8 mouse cellular contexts compared by ENCODE assay signal in genomic region chr17:34128944-34129791, GRCm38 (mm10). TPM values are rescaled to one million over a fixed set of nuclear protein-coding genes. Genes with fewer than 3 reads are reported as not detected.
A peak's percentile ranks its signal among the peaks of the same experiment; 100 is the strongest.
DNase-seq lines count a peak whose midpoint lies in the region; ATAC-seq and TF ChIP-seq lines count a peak whose summit lies in the region.

No protein-coding gene starts in this region.

- H3K27ac ChIP-seq in left cerebral cortex, adult 2 months = peak overlapping the region; percentile 80
- H3K27ac ChIP-seq in embryonic facial prominence, embryonic 15.5 days (replicated peaks) = no peak overlapping the region
- no peak overlapping the region; the same call in 1 of the 2 replicates for H3K27ac ChIP-seq in limb, embryonic 13.5 days
- H3K27ac ChIP-seq in stomach, embryonic 14.5 days (ENCODE audit: low read length) = peak overlapping the region; percentile 16; the same call in 1 of the 2 replicates

- no peaks in the 10 kb centered on the region for H3K36me3 ChIP-seq in embryonic facial prominence, embryonic 15.5 days
- peaks cover 9% of the 10 kb centered on the region for H3K36me3 ChIP-seq in limb, embryonic 13.5 days
- no peaks in the 10 kb centered on the region for H3K36me3 ChIP-seq in stomach, embryonic 14.5 days (ENCODE audit: control insufficient read depth, insufficient read depth, low read length)

- peak; percentile 7; the same call in 1 of the 2 replicates for TF ChIP-seq CTCF in left cerebral cortex, adult 2 months (IDR thresholded peaks at IDR 0.05)

- ATAC-seq in embryonic facial prominence, embryonic 15.5 days (ENCODE audit: insufficient number of reproducible peaks, low FRiP score, low TSS enrichment, low read depth) = no peak
- ATAC-seq in limb, embryonic 13.5 days (ENCODE audit: low FRiP score, low read depth) = no peak
- no peak for ATAC-seq in stomach, embryonic 14.5 days (ENCODE audit: insufficient number of reproducible peaks, insufficient read depth, low FRiP score, low read depth)

- H3K4me1 ChIP-seq in embryonic facial prominence, embryonic 15.5 days = peaks cover 40% of the 10 kb centered on the region
- peaks cover 45% of the 10 kb centered on the region for H3K4me1 ChIP-seq in limb, embryonic 13.5 days
- peaks cover 13% of the 10 kb centered on the region for H3K4me1 ChIP-seq in stomach, embryonic 14.5 days (ENCODE audit: control insufficient read depth, insufficient read depth, low read length)

- no peak overlapping the region; the same call in 1 of the 2 replicates for H3K9ac ChIP-seq in embryonic facial prominence, embryonic 15.5 days
- peak overlapping the region; percentile 54 for H3K9ac ChIP-seq in limb, embryonic 13.5 days
- H3K9ac ChIP-seq in stomach, embryonic 14.5 days (replicated peaks; ENCODE audit: low read depth, low read length) = no peak overlapping the region

- intact Hi-C loops in left cerebral cortex, adult 2 months (cut with DNase I) = loop anchor here (10.0 kb wide), 1 partner anchor 766 kb away; the partner anchor contains the start of genes C2 and Ehmt2

- peak overlapping the region; percentile 32 for H3K4me2 ChIP-seq in embryonic facial prominence, embryonic 15.5 days (replicated peaks)
- peak overlapping the region; percentile 52 for H3K4me2 ChIP-seq in limb, embryonic 13.5 days (replicated peaks)
- H3K4me2 ChIP-seq in stomach, embryonic 14.5 days (replicated peaks; ENCODE audit: low read depth, low read length) = peak overlapping the region; percentile 13; the same call in 1 of the 2 replicates

- no peaks in the 10 kb centered on the region for H3K9me3 ChIP-seq in embryonic facial prominence, embryonic 15.5 days (replicated peaks)
- H3K9me3 ChIP-seq in limb, embryonic 13.5 days = no peaks in the 10 kb centered on the region
- no peaks in the 10 kb centered on the region for H3K9me3 ChIP-seq in stomach, embryonic 14.5 days (ENCODE audit: control insufficient read depth, low read depth, low read length)

- peak overlapping the region; percentile 11; the same call in 1 of the 2 replicates for H3K4me3 ChIP-seq in left cerebral cortex, adult 2 months
- peak overlapping the region; percentile 13; the same call in 1 of the 2 replicates for H3K4me3 ChIP-seq in embryonic facial prominence, embryonic 15.5 days (replicated peaks)
- H3K4me3 ChIP-seq in limb, embryonic 13.5 days = peak overlapping the region; percentile 18
- 0 out of 2 replicates have a peak overlapping the region, but pooled peaks have one; percentile 4 for H3K4me3 ChIP-seq in stomach, embryonic 14.5 days (ENCODE audit: low read depth, low read length)

- 15% methylated on average over 18 of the region's 18 CpGs for WGBS in embryonic facial prominence, embryonic 15.5 days
- WGBS in limb, embryonic 13.5 days = 15% methylated on average over 18 of the region's 18 CpGs
- WGBS in stomach, embryonic 14.5 days = 17% methylated on average over 18 of the region's 18 CpGs

- no peak for DNase-seq in left cerebral cortex, adult 2 months (ENCODE audit: extremely low spot score in 1 of 2, low spot score in 2 of 2)
- no peak for DNase-seq in left cerebral cortex, adult 8-10 months (ENCODE audit: low spot score in 2 of 2)
- DNase-seq in adrenal gland, postnatal 10 days = no peak
- DNase-seq in layer of hippocampus, postnatal 10 days (ENCODE audit: low spot score in 2 of 2) = no peak
- DNase-seq in frontal cortex, postnatal 36 days (ENCODE audit: low spot score in 2 of 2) = no peak

- no peaks in the 10 kb centered on the region for H3K27me3 ChIP-seq in embryonic facial prominence, embryonic 15.5 days
- no peaks in the 10 kb centered on the region for H3K27me3 ChIP-seq in limb, embryonic 13.5 days
- no peaks in the 10 kb centered on the region for H3K27me3 ChIP-seq in stomach, embryonic 14.5 days (ENCODE audit: control insufficient read depth, insufficient read depth, low read length)

RNA-seq across cellular contexts. Expression of gene Brd2, which starts 6.7 kb away (rescaled TPM):
- 100 to 1,000 TPM; 177 to 179 TPM for total RNA-seq in left cerebral cortex, adult 2 months (2021)
- 100 to 1,000 TPM; 181 to 210 (median 190) TPM for total RNA-seq in left cerebral cortex, adult 8-10 months (2022)
- 118 and 122 TPM in 2 replicates for polyA plus RNA-seq in embryonic facial prominence, embryonic 15.5 days (2015; fragmentation: Nextera tagmentation; extraction: Ambion mirVana)
- polyA plus RNA-seq in limb, embryonic 13.5 days (2015; fragmentation: Nextera tagmentation; extraction: Ambion mirVana) = 132 and 133 TPM in 2 replicates
- polyA plus RNA-seq in stomach, embryonic 14.5 days (2014; fragmentation: Nextera tagmentation; extraction: Ambion mirVana) = 150 and 152 TPM in 2 replicates
- 100 to 1,000 TPM; 170 to 181 TPM for total RNA-seq in adrenal gland, postnatal 10 days (2021)
- 100 to 1,000 TPM; 252 to 263 TPM for total RNA-seq in layer of hippocampus, postnatal 10 days (2021)

RNA-seq across cellular contexts. Expression of gene H2-DMa, which starts 9.8 kb away (rescaled TPM):
- total RNA-seq in left cerebral cortex, adult 2 months (2021) = 10 to 100 TPM; 23.3 to 28.2 TPM
- total RNA-seq in left cerebral cortex, adult 8-10 months (2022) = 10 to 100 TPM; 20.7 to 35.3 (median 30.7) TPM
- polyA plus RNA-seq in embryonic facial prominence, embryonic 15.5 days (2015; fragmentation: Nextera tagmentation; extraction: Ambion mirVana) = 14.0 and 15.3 TPM in 2 replicates
- 14.2 and 15.6 TPM in 2 replicates for polyA plus RNA-seq in limb, embryonic 13.5 days (2015; fragmentation: Nextera tagmentation; extraction: Ambion mirVana)
- polyA plus RNA-seq in stomach, embryonic 14.5 days (2014; fragmentation: Nextera tagmentation; extraction: Ambion mirVana) = 11.9 and 15.1 TPM in 2 replicates
- 10 to 100 TPM in 1 of 2 experiments, 1 to 10 TPM in 1; 8.9 to 15.2 TPM for total RNA-seq in adrenal gland, postnatal 10 days (2021)
- 10 to 100 TPM; 34.4 to 38.6 TPM for total RNA-seq in layer of hippocampus, postnatal 10 days (2021)

RNA-seq across cellular contexts. Expression of gene H2-DMb2, which starts 13.9 kb away (rescaled TPM):
- under 1 TPM; 0.56 to 0.59 TPM for total RNA-seq in left cerebral cortex, adult 2 months (2021)
- total RNA-seq in left cerebral cortex, adult 8-10 months (2022) = 1 to 10 TPM in 3 of 4 experiments, under 1 TPM in 1; 0.84 to 3.5 (median 2.0) TPM
- 0.61 and 0.93 TPM in 2 replicates for polyA plus RNA-seq in embryonic facial prominence, embryonic 15.5 days (2015; fragmentation: Nextera tagmentation; extraction: Ambion mirVana)
- 0.15 and 0.38 TPM in 2 replicates for polyA plus RNA-seq in limb, embryonic 13.5 days (2015; fragmentation: Nextera tagmentation; extraction: Ambion mirVana)
- polyA plus RNA-seq in stomach, embryonic 14.5 days (2014; fragmentation: Nextera tagmentation; extraction: Ambion mirVana) = 0.35 and 0.38 TPM in 2 replicates
- total RNA-seq in adrenal gland, postnatal 10 days (2021) = 1 to 10 TPM; 4.5 to 4.8 TPM
- total RNA-seq in layer of hippocampus, postnatal 10 days (2021) = not detected

RNA-seq across cellular contexts. Expression of gene H2-DMb1, which starts 23.7 kb away (rescaled TPM):
- total RNA-seq in left cerebral cortex, adult 2 months (2021) = 1 to 10 TPM; 1.1 to 1.7 TPM
- total RNA-seq in left cerebral cortex, adult 8-10 months (2022) = 1 to 10 TPM; 2.2 to 7.1 (median 3.5) TPM
- polyA plus RNA-seq in embryonic facial prominence, embryonic 15.5 days (2015; fragmentation: Nextera tagmentation; extraction: Ambion mirVana) = 3.2 and 3.8 TPM in 2 replicates
- 1.5 and 1.7 TPM in 2 replicates for polyA plus RNA-seq in limb, embryonic 13.5 days (2015; fragmentation: Nextera tagmentation; extraction: Ambion mirVana)
- polyA plus RNA-seq in stomach, embryonic 14.5 days (2014; fragmentation: Nextera tagmentation; extraction: Ambion mirVana) = 1.4 and 1.6 TPM in 2 replicates
- 1 to 10 TPM; 3.6 to 5.8 TPM for total RNA-seq in adrenal gland, postnatal 10 days (2021)
- under 1 TPM; 0.69 to 0.91 TPM for total RNA-seq in layer of hippocampus, postnatal 10 days (2021)

RNA-seq across cellular contexts. Expression of gene H2-Oa, which starts 37.0 kb away (rescaled TPM):
- under 1 TPM in 1 of 2 experiments, not detected in 1; 0.47 TPM for total RNA-seq in left cerebral cortex, adult 2 months (2021)
- total RNA-seq in left cerebral cortex, adult 8-10 months (2022) = 1 to 10 TPM in 2 of 4 experiments, under 1 TPM in 1, not detected in 1; 0.44 to 2.2 (median 1.7) TPM
- 0.54 and 0.89 TPM in 2 replicates for polyA plus RNA-seq in embryonic facial prominence, embryonic 15.5 days (2015; fragmentation: Nextera tagmentation; extraction: Ambion mirVana)
- polyA plus RNA-seq in limb, embryonic 13.5 days (2015; fragmentation: Nextera tagmentation; extraction: Ambion mirVana) = 0.55 and 0.65 TPM in 2 replicates
- 0.65 and 1.1 TPM in 2 replicates for polyA plus RNA-seq in stomach, embryonic 14.5 days (2014; fragmentation: Nextera tagmentation; extraction: Ambion mirVana)
- total RNA-seq in adrenal gland, postnatal 10 days (2021) = 1 to 10 TPM; 1.4 to 1.5 TPM
- under 1 TPM in 1 of 2 experiments, not detected in 1; 0.34 TPM for total RNA-seq in layer of hippocampus, postnatal 10 days (2021)

Comparison
In these comparisons a context has a peak if more than half of its experiments do, and no peak if none do; other contexts are left out.
1. H3K27ac ChIP-seq: peak in left cerebral cortex, adult 2 months (single experiment) and stomach, embryonic 14.5 days (single experiment); none in embryonic facial prominence, embryonic 15.5 days (single experiment) and limb, embryonic 13.5 days (single experiment).
2. Peak in every context shown above with its lines, with median percentiles within 50 percentile points of each other: H3K4me3 ChIP-seq and H3K4me2 ChIP-seq.